Mouse (Mus musculus): ENCODE data around the gene Tulp1. TPM values are rescaled to one million over a fixed set of nuclear protein-coding genes. Genes with fewer than 3 reads are reported as not detected.

Tulp1 gene
- polyA plus RNA-seq, 1 experiment, result 0.12 TPM

GRCm38 (mm10) chr17:28323786-28324185 lies 41.2 kb downstream of the Tulp1 start:
- no peaks in the 10 kb centered on the region for H3K27me3 ChIP-seq (ENCODE audit: control insufficient read depth, insufficient read depth, low read length)
- H3K4me1 ChIP-seq (ENCODE audit: control insufficient read depth, insufficient read depth, low read length), result peaks cover 11% of the 10 kb centered on the region
- TF ChIP-seq POLR2A (IDR thresholded peaks at IDR 0.05; ENCODE audit: control insufficient read depth, low read depth, low read length) (no peak), CTCF (IDR thresholded peaks at IDR 0.05; ENCODE audit: control insufficient read depth, insufficient read depth, insufficient replicate concordance, low read depth, low read length) (no peak)
- H3K27ac ChIP-seq (ENCODE audit: control insufficient read depth, insufficient read depth, low read depth, low read length), result peak overlapping the region; percentile 27; the same call in 1 of the 2 replicates
- H3K36me3 ChIP-seq (ENCODE audit: control insufficient read depth, insufficient read depth, low read length), result no peaks in the 10 kb centered on the region
- no peak overlapping the region for H3K4me3 ChIP-seq (ENCODE audit: control insufficient read depth, low read depth, low read length)

- no peak for TF ChIP-seq POLR2A (IDR thresholded peaks at IDR 0.05; ENCODE audit: control insufficient read depth, low read depth, low read length)
- H3K4me1 ChIP-seq (ENCODE audit: control insufficient read depth, insufficient read depth, low read length), result no peaks in the 10 kb centered on the region; the same call in 1 of the 2 replicates
- H3K27me3 ChIP-seq (ENCODE audit: control insufficient read depth, insufficient read depth, low read length), result no peaks in the 10 kb centered on the region
- no peak overlapping the region for H3K27ac ChIP-seq (ENCODE audit: control insufficient read depth, insufficient read depth, low read depth, low read length)
- no peaks in the 10 kb centered on the region for H3K36me3 ChIP-seq (ENCODE audit: control insufficient read depth, insufficient read depth, low read length)
- H3K4me3 ChIP-seq (ENCODE audit: control insufficient read depth, low read depth, low read length), result no peak overlapping the region
Observed at GRCm38 (mm10) chr17:28321700-28322099, 43.3 kb downstream of the Tulp1 start.

GRCm38 (mm10) chr17:28317725-28318124 lies 47.3 kb downstream of the Tulp1 start:
- TF ChIP-seq CTCF (IDR thresholded peaks at IDR 0.05; ENCODE audit: control insufficient read depth, insufficient read depth, insufficient replicate concordance, low read depth, low read length), result no peak
- no peak for TF ChIP-seq POLR2A (IDR thresholded peaks at IDR 0.05; ENCODE audit: control insufficient read depth, low read depth, low read length)
- Histone ChIP-seq H3K36me3 (ENCODE audit: control insufficient read depth, insufficient read depth, low read length) (no peaks in the 10 kb centered on the region), H3K27ac (ENCODE audit: control insufficient read depth, insufficient read depth, low read depth, low read length) (no peak overlapping the region), H3K27me3 (ENCODE audit: control insufficient read depth, insufficient read depth, low read length) (no peaks in the 10 kb centered on the region), H3K4me3 (ENCODE audit: control insufficient read depth, low read depth, low read length) (no peak overlapping the region), H3K4me1 (ENCODE audit: control insufficient read depth, insufficient read depth, low read length) (peaks cover 6% of the 10 kb centered on the region)

GRCm38 (mm10) chr17:28317091-28317490 lies 47.9 kb downstream of the Tulp1 start:
- peaks cover 6% of the 10 kb centered on the region for H3K4me1 ChIP-seq (ENCODE audit: control insufficient read depth, insufficient read depth, low read length)
- H3K36me3 ChIP-seq (ENCODE audit: control insufficient read depth, insufficient read depth, low read length), result no peaks in the 10 kb centered on the region
- no peak overlapping the region for H3K27ac ChIP-seq (ENCODE audit: control insufficient read depth, insufficient read depth, low read depth, low read length)
- H3K27me3 ChIP-seq (ENCODE audit: control insufficient read depth, insufficient read depth, low read length), result no peaks in the 10 kb centered on the region
- no peak for TF ChIP-seq CTCF (IDR thresholded peaks at IDR 0.05; ENCODE audit: control insufficient read depth, insufficient read depth, insufficient replicate concordance, low read depth, low read length)
- TF ChIP-seq POLR2A (IDR thresholded peaks at IDR 0.05; ENCODE audit: control insufficient read depth, low read depth, low read length), result no peak
- H3K4me3 ChIP-seq (ENCODE audit: control insufficient read depth, low read depth, low read length), result no peak overlapping the region

GRCm38 (mm10) chr17:28316476-28316875 lies 48.5 kb downstream of the Tulp1 start:
- H3K27me3 ChIP-seq (ENCODE audit: control insufficient read depth, insufficient read depth, low read length), result no peaks in the 10 kb centered on the region
- peaks cover 6% of the 10 kb centered on the region for H3K4me1 ChIP-seq (ENCODE audit: control insufficient read depth, insufficient read depth, low read length)
- TF ChIP-seq CTCF (IDR thresholded peaks at IDR 0.05; ENCODE audit: control insufficient read depth, insufficient read depth, insufficient replicate concordance, low read depth, low read length) (peak; percentile 28; the same call in 1 of the 2 replicates), POLR2A (IDR thresholded peaks at IDR 0.05; ENCODE audit: control insufficient read depth, low read depth, low read length) (no peak)
- no peaks in the 10 kb centered on the region for H3K36me3 ChIP-seq (ENCODE audit: control insufficient read depth, insufficient read depth, low read length)
- no peak overlapping the region for H3K27ac ChIP-seq (ENCODE audit: control insufficient read depth, insufficient read depth, low read depth, low read length)
- H3K4me3 ChIP-seq (ENCODE audit: control insufficient read depth, low read depth, low read length), result no peak overlapping the region

- no peaks in the 10 kb centered on the region for H3K27me3 ChIP-seq (ENCODE audit: control insufficient read depth, insufficient read depth, low read length)
- H3K4me3 ChIP-seq (ENCODE audit: control insufficient read depth, low read depth, low read length), result no peak overlapping the region
- H3K36me3 ChIP-seq (ENCODE audit: control insufficient read depth, insufficient read depth, low read length), result no peaks in the 10 kb centered on the region
- peaks cover 6% of the 10 kb centered on the region for H3K4me1 ChIP-seq (ENCODE audit: control insufficient read depth, insufficient read depth, low read length)
- TF ChIP-seq POLR2A (IDR thresholded peaks at IDR 0.05; ENCODE audit: control insufficient read depth, low read depth, low read length) (no peak), CTCF (IDR thresholded peaks at IDR 0.05; ENCODE audit: control insufficient read depth, insufficient read depth, insufficient replicate concordance, low read depth, low read length) (no peak)
- H3K27ac ChIP-seq (ENCODE audit: control insufficient read depth, insufficient read depth, low read depth, low read length), result no peak overlapping the region
Observed at GRCm38 (mm10) chr17:28315611-28316160, 49.3 kb downstream of the Tulp1 start.

- Histone ChIP-seq H3K4me3 (ENCODE audit: control insufficient read depth, low read depth, low read length) (peak overlapping the region; percentile 82), H3K27ac (ENCODE audit: control insufficient read depth, insufficient read depth, low read depth, low read length) (no peak overlapping the region), H3K4me1 (ENCODE audit: control insufficient read depth, insufficient read depth, low read length) (peaks cover 6% of the 10 kb centered on the region), H3K27me3 (ENCODE audit: control insufficient read depth, insufficient read depth, low read length) (no peaks in the 10 kb centered on the region), H3K36me3 (ENCODE audit: control insufficient read depth, insufficient read depth, low read length) (no peaks in the 10 kb centered on the region)
- TF ChIP-seq CTCF (IDR thresholded peaks at IDR 0.05; ENCODE audit: control insufficient read depth, insufficient read depth, insufficient replicate concordance, low read depth, low read length), result no peak
- TF ChIP-seq POLR2A (IDR thresholded peaks at IDR 0.05; ENCODE audit: control insufficient read depth, low read depth, low read length), result no peak
Observed at GRCm38 (mm10) chr17:28313880-28314225, 51.2 kb downstream of the Tulp1 start.
